Mouse (Mus musculus): ENCODE measurements at regions not wholly inside any gene's neighbourhood (a gene's known extent, or its start where the extent isn't known, plus 50 kb on each side); places are given as distances from the start of the nearest gene placed in this dataset.
"Not testable (repeated sequence)": the region's sequence is repeated elsewhere in the genome, so short reads cannot be mapped to it uniquely, and the experiment has no call there.

- no peak for DNase-seq
- intact Hi-C loops (cut with DNase I), result no loop called here
Measured at GRCm38 (mm10) chr2:114723971-114724666, 69.4 kb upstream of the Dph6 start.

DNA sequence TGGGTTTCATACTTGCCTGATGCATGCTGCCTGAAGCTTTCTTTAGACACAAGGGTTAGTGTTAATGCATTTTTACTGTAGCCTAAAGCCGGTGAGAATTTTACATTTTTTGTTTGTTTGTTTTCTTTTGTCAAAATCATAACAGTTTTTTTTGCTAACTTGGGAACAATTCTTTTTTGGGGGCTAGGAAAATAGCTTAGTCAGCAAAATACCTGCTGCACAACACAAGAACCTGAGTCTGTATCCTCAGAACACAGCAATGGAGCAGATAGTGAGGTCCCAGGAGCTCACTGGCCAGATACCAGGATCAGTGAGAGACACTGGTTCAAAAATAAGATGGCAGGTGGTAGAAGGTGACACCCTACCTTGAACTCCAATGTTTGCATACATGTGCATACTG, 72.4 kb upstream of the Dph6 start:
- no peak for DNase-seq
- intact Hi-C loops (cut with DNase I), result no loop called here

GRCm38 (mm10) chr2:114734861-114735569, 80.3 kb upstream of the Dph6 start:
- intact Hi-C loops (cut with DNase I), result no loop called here
- no peak for DNase-seq

- no peak for DNase-seq
- intact Hi-C loops (cut with DNase I), result no loop called here
Measured at GRCm38 (mm10) chr2:114739421-114740212, 84.9 kb upstream of the Dph6 start.

- intact Hi-C loops (cut with DNase I), result no loop called here
- DNase-seq, result no peak
Measured at GRCm38 (mm10) chr2:114763276-114763675, 108.5 kb upstream of the Dph6 start.

GRCm38 (mm10) chr2:114773723-114774122, 119.0 kb upstream of the Dph6 start:
- intact Hi-C loops (cut with DNase I); DNase-seq: not testable (repeated sequence)

- DNase-seq, result no peak
- intact Hi-C loops (cut with DNase I), result no loop called here
Measured at GRCm38 (mm10) chr2:114774278-114774677, 119.5 kb upstream of the Dph6 start.

GRCm38 (mm10) chr2:114775532-114775931, 120.8 kb upstream of the Dph6 start:
- intact Hi-C loops (cut with DNase I), result no loop called here
- DNase-seq, result no peak

GRCm38 (mm10) chr2:114776176-114776575, 121.4 kb upstream of the Dph6 start:
- intact Hi-C loops (cut with DNase I), result no loop called here

DNA sequence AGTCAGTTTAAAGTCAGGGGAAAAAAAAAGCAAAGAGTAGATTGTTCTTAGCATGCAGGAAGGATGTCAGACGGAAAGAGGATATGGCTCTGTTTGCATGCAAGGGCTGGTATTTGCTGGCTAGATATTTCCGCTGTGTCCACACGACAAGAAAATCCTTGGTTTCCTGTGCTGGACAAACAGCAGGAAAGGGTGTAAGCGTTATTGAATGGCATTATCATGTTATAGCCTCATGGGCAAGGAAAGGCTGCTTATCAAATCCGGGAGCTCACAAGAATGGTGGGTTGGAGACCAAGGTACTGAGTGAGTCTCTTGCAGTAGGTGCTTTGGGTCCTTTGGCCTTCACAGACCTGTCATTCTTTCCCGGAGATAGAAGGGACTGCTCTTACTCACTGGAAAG, 127.7 kb upstream of the Dph6 start:
- DNase-seq, result no peak

More at GRCm38 (mm10) chr2:114776176-114776575, 121.4 kb upstream of the Dph6 start:
- no peak for DNase-seq

DNA sequence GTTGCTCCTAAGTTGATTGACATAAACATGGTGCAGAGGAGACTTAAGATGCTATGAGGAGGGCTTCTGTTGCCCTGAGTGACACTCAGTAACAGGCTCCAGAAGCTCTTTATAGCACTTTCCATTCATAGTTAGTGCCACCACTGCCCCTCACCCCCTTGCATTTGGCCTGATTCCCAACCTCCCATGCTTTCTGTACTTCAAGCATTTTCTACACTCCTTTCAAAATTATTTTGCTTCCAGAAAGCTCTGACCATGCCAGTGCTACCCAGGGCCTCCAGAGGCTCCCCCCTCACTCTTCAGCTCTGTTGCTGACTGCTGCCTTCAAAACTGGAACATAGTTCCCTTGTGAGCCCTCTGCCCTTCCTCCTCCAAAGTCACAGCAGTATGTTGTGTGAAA, 129.4 kb upstream of the Dph6 start:
- peak; percentile 59 for DNase-seq
- intact Hi-C loops (cut with DNase I), result no loop called here

More for the DNA sequence above, 127.7 kb upstream of the Dph6 start:
- intact Hi-C loops (cut with DNase I), result no loop called here

DNA sequence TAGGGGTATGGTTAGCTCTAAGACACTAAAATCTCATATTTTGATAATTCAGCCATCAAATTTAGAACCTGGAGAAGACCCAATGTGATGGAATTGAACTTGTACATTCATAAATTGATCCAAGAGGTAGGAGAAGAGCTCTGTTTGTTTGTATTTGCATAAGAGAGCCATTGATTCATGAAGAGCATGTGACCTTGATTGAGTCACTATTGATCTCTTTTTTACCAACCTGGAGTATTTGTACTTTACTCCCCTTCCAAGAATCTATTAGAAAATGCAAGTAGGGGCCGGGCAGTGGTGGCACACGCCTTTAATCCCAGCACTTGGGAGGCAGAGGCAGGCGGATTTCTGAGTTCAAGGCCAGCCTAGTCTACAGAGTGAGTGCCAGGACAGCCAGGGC, 133.5 kb upstream of the Dph6 start:
- intact Hi-C loops (cut with DNase I), result no loop called here
- DNase-seq, result no peak

DNA sequence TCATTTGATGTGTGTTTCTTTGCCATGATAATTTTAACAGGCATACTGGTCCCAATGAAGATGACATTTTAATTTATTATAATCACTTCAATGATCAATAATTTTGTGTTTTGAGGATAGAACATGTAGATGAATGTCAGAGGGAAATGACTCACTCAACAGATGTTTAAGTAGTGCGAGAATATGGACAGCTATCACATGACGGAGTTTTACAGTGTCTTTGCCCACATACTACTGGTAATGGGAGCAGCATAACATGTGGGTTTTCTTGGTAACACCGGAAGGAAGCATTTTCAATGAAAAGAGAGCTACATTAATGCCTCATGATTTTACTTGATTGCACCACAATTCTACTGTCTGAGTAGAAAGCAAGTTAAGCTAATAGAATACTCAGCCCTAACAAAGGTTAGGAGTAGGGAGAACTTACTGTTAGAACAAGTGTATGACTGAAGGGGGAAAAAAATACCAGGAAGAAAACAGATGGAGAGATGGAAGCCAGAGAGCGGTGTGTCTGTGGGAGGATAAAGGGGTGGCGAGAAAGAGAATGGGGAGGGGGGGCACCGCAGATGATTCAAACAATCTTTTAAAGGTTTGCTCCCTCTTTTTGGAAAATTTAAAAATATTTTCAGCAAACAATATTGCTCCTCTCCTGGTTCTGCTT, 142.0 kb upstream of the Dph6 start:
- DNase-seq, result no peak
- intact Hi-C loops (cut with DNase I), result no loop called here

- no peak for DNase-seq
- intact Hi-C loops (cut with DNase I), result no loop called here
Measured at GRCm38 (mm10) chr2:114797291-114797650, 142.5 kb upstream of the Dph6 start.

DNA sequence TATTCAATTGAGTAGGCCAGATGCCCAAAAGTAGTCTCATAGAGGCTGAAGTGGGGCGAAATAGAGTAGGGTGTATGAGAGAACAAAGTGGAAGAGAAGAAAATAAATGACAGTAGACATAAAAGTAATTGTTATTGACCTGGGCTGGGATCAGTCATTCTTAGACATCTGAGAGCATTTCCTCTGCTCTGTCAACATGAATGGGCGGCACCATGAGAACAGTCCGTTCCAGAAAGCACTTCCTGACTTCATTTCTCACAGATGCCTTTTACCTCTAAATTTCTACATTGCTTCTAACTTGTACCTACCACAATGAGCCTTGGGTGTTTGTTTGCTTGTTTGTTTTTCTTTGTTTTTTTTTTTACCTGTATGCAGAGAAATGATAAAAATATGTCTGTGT, 148.5 kb upstream of the Dph6 start:
- no peak for DNase-seq
- intact Hi-C loops (cut with DNase I), result no loop called here

DNA sequence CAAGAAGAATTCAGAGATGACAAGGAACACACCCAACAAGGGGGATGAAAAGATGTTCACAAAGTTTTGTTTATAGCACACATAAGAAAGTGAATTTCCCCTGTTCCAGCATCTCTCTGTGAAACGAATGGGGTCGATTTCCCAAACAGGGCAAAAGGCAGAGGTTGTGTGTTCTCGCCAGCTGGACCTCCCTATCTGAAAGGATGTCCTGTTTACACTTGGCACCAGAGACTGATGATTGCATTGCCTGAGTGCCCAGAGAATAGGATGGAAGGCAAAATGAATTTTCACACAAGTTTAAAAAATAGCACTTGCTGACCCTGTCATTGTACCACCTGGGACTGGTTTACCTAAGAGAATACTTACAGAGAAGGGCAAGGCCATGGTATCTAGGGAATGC, 149.2 kb upstream of the Dph6 start:
- intact Hi-C loops (cut with DNase I), result no loop called here
- DNase-seq, result no peak

GRCm38 (mm10) chr2:114805436-114806047, 150.8 kb upstream of the Dph6 start:
- intact Hi-C loops (cut with DNase I), result no loop called here
- no peak for DNase-seq

GRCm38 (mm10) chr2:114808046-114808445, 153.3 kb upstream of the Dph6 start:
- intact Hi-C loops (cut with DNase I), result no loop called here
- no peak for DNase-seq

DNA sequence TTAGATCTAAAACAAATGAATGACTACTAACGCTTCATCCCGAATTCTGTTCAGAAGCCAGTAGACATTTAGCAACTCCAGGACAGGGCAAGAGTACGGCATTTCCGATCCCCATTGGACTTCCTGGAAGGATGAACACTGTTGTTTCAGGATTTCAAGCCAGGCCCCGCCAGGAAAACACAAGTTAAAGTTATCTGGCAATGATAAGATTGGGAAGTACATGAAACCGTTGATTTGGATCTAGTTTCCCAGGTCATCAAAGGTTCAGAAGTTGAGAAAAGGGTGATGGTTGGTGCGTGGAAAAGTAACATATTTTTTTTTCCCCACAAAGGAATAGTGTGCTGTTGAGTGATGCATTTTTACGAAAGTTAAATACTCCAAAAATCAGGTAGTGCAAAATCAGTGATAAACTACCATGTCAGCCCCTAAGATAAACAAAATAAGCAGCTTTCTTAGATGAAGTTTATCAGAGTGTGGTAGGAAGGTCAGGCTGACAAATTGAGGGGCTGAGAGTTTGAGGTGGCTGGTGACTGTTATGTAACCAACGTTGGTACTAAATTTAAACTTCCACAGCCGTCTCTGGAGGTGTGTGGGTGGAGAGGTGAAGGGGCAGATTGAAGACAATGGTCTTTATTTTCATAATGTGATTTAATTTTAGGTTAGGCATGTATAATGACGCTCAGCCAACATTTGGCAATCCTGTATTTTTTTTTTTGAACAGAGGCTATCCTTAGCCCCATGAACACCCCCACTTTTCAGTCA, 157.6 kb upstream of the Dph6 start:
- no peak for DNase-seq
- intact Hi-C loops (cut with DNase I), result no loop called here

GRCm38 (mm10) chr2:114812903-114813290, 158.1 kb upstream of the Dph6 start:
- no peak for DNase-seq
- intact Hi-C loops (cut with DNase I), result no loop called here

Data from left cerebral cortex, postnatal 4 days (tissue).